Mouse (Mus musculus) forebrain, embryonic 10.5 days (tissue): ENCODE data around the gene Lmna. TPM values are rescaled to one million over a fixed set of nuclear protein-coding genes. Genes with fewer than 3 reads are reported as not detected.

ENCODE experiments used
- DNase-seq: peaks from one replicate; pipeline ENCODE4 v3.0.0-alpha.2; 2017; ENCODE audit warnings: low spot score; ENCODE audit errors: extremely low spot score
- H3K27ac ChIP-seq: fragments of 300-500 bp; sonication (generic); 2 replicates; pipeline ENCODE4 v1.5.1; 2016; ENCODE audit warnings: mild to moderate bottlenecking
- H3K27me3 ChIP-seq: fragments of 300-500 bp; sonication (generic); 2 replicates; pipeline ENCODE4 v1.6.1; 2016; ENCODE audit warnings: mild to moderate bottlenecking; ENCODE audit not compliant: poor library complexity, severe bottlenecking
- H3K36me3 ChIP-seq: fragments of 300-500 bp; sonication (generic); replicated peaks from 2 replicates; pipeline ENCODE4 v1.6.1; 2016; ENCODE audit warnings: mild to moderate bottlenecking, moderate library complexity
- H3K4me1 ChIP-seq: fragments of 300-500 bp; sonication (generic); 2 replicates; pipeline ENCODE4 v1.6.1; 2016
- H3K4me3 ChIP-seq: fragments of 300-500 bp; sonication (generic); 2 replicates; pipeline ENCODE4 v1.5.1; 2016; ENCODE audit warnings: mild to moderate bottlenecking, moderate library complexity
- H3K9me3 ChIP-seq: fragments of 300-500 bp; sonication (generic); 2 replicates; pipeline ENCODE4 v1.6.1; 2016; ENCODE audit warnings: mild to moderate bottlenecking, moderate library complexity
- WGBS: fragments of 180-500 bp; shearing (Covaris S2); methylation state at CpG from one replicate; pipeline ENCODE4 v1.1.7; 2016; 5-methylcytosine and 5-hydroxymethylcytosine counted together
- microRNA counts: library from miRNA; unstranded; fragments of <30 nt; microRNA quantifications from one replicate; lab custom pipeline; 2017
- microRNA-seq: library from miRNA; unstranded; fragments of <30 nt; microRNA quantifications from one replicate; pipeline ENCODE4, GENCODE M21; 2017
- polyA plus RNA-seq: library from polyadenylated mRNA; unstranded; fragments of >200 nt; fragmentation: Nextera tagmentation; extraction: Ambion mirVana; gene quantifications from 2 replicates; pipeline ENCODE4 v1.2.1, GENCODE M21; 2016

Gene Lmna
- polyA plus RNA-seq, 1 experiment from 2014 or later: 11.6 TPM

DNA sequence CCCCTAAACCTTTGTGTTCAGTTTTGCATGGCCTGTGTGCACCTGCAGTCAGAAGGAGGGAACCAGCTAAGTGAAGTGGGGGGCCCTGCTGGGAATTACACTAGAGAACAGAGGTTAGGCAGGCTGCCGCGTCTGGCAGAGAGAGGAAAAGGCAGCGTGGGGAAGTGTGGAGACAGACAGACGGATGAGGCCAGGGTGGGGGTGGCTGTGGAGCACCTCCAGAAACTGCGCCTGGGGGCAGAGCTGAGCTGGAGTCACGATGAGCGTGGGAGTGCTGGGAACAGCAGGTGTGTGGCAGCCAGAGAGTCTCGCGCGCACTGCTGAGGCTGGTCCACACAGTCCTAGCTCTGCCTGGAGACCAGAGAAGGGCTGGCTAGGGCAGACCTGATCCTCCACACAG, 74.2 kb downstream of the Lmna start:
- WGBS: 75% methylated on average over 10 of the region's 10 CpGs
- Histone ChIP-seq H3K27me3 (peaks cover 23% of the 10 kb centered on the region), H3K36me3 (0 out of 2 replicates have a peak, but pooled peaks cover 8% of the 10 kb centered on the region)

More for the DNA sequence above, 74.2 kb downstream of the Lmna start:
- H3K27ac ChIP-seq: no peak overlapping the region
- H3K4me1 ChIP-seq: peaks cover 44% of the 10 kb centered on the region
- DNase-seq: no peak
- no peaks in the 10 kb centered on the region for H3K9me3 ChIP-seq
- no peak overlapping the region for H3K4me3 ChIP-seq

MicroRNAs encoded within 50 kb of the gene (microRNA counts, 519-probe panel; counts per million panel counts)
- microRNA mmu-miR-1905 (lab: Ali Mortazavi, UCI): 341 counts per million, percentile 65 among the panel's probes with 10 or more counts

Small RNA genes within 50 kb of the gene (microRNA-seq; reads per million reads assigned to microRNA genes)
- gene Mir1905 (1.2 reads per million), gene Mir7011 (not detected)

Other genes starting within 250 kb of the Lmna start
- 0.14 TPM in 1 of 2 replicates, not detected in the other for gene Gm38392, start 222.7 kb downstream of the Lmna start, polyA plus RNA-seq
- gene Tsacc, start 213.0 kb downstream of the Lmna start, polyA plus RNA-seq: 14.3 TPM in 2 replicates
- gene Cct3, start 212.8 kb downstream of the Lmna start, polyA plus RNA-seq: 874 and 908 TPM in 2 replicates
- 114 and 124 TPM in 2 replicates for gene Glmp, start 184.9 kb downstream of the Lmna start, polyA plus RNA-seq
- 2.7 and 3.3 TPM in 2 replicates for gene Tmem79, start 173.8 kb downstream of the Lmna start, polyA plus RNA-seq
- gene Smg5, start 173.7 kb downstream of the Lmna start, polyA plus RNA-seq: 81.7 and 85.6 TPM in 2 replicates
- gene Paqr6, start 145.4 kb downstream of the Lmna start, polyA plus RNA-seq: 1.1 and 1.2 TPM in 2 replicates
- 0.10 and 0.24 TPM in 2 replicates for gene Bglap3, start 137.2 kb downstream of the Lmna start, polyA plus RNA-seq
- gene Bglap2, start 131.3 kb downstream of the Lmna start, polyA plus RNA-seq: not detected in 2 replicates
- 0.84 TPM in 1 of 2 replicates, not detected in the other for gene Bglap, start 125.5 kb downstream of the Lmna start, polyA plus RNA-seq
- gene Pmf1, start 99.6 kb downstream of the Lmna start, polyA plus RNA-seq: 177 and 181 TPM in 2 replicates
- gene Slc25a44, start 84.8 kb downstream of the Lmna start, polyA plus RNA-seq: 17.9 and 20.0 TPM in 2 replicates
- gene Sema4a, start 48.8 kb downstream of the Lmna start, polyA plus RNA-seq: 5.9 and 6.7 TPM in 2 replicates
- gene Mex3a, start 22.4 kb upstream of the Lmna start, polyA plus RNA-seq: 27.4 and 28.6 TPM in 2 replicates
- 2.8 and 4.0 TPM in 2 replicates for gene Rab25, start 38.3 kb upstream of the Lmna start, polyA plus RNA-seq
- 172 and 174 TPM in 2 replicates for gene Lamtor2, start 43.1 kb upstream of the Lmna start, polyA plus RNA-seq
- gene Ubqln4, start 43.8 kb upstream of the Lmna start, polyA plus RNA-seq: 73.4 and 77.4 TPM in 2 replicates
- gene Ssr2, start 65.9 kb upstream of the Lmna start, polyA plus RNA-seq: 174 and 188 TPM in 2 replicates
- 79.3 and 92.6 TPM in 2 replicates for gene Arhgef2, start 96.0 kb upstream of the Lmna start, polyA plus RNA-seq
- gene Rxfp4, start 143.2 kb upstream of the Lmna start, polyA plus RNA-seq: not detected in 2 replicates
- 86.3 and 97.3 TPM in 2 replicates for gene Khdc4, start 175.8 kb upstream of the Lmna start, polyA plus RNA-seq
- 32.3 and 34.3 TPM in 2 replicates for gene Rit1, start 206.9 kb upstream of the Lmna start, polyA plus RNA-seq